Mouse (Mus musculus) kidney, embryonic 14.5 days (tissue): Measurements from ENCODE around the gene Rptor. TPM values are rescaled to one million over a fixed set of nuclear protein-coding genes. Genes with fewer than 3 reads are reported as not detected.
A peak's percentile ranks its signal among the peaks of the same experiment; 100 is the strongest.

ENCODE experiments used
- ATAC-seq: fragments of 200-750 bp; cut with Nextera tagmentation; 2 replicates; pipeline ENCODE4 v1.8.0; 2017; ENCODE audit warnings: moderate number of reproducible peaks, mild to moderate bottlenecking, moderate TSS enrichment, moderate library complexity; ENCODE audit not compliant: low FRiP score, low TSS enrichment
- H3K27ac ChIP-seq: fragments of 300-500 bp; sonication (generic); 2 replicates; pipeline ENCODE4 v1.5.1; 2014; ENCODE audit warnings: low read depth, mild to moderate bottlenecking, low read length, moderate library complexity, mixed read lengths
- H3K27me3 ChIP-seq: fragments of 300-500 bp; sonication (generic); 2 replicates; pipeline ENCODE4 v1.6.1; 2014; ENCODE audit warnings: mild to moderate bottlenecking, low read length; ENCODE audit not compliant: control insufficient read depth, insufficient read depth
- H3K36me3 ChIP-seq: fragments of 300-500 bp; sonication (generic); 2 replicates; pipeline ENCODE4 v1.6.1; 2014; ENCODE audit warnings: low read length, mixed read lengths; ENCODE audit not compliant: control insufficient read depth, insufficient read depth
- H3K4me1 ChIP-seq: fragments of 300-500 bp; sonication (generic); 2 replicates; pipeline ENCODE4 v1.6.1; 2014; ENCODE audit warnings: low read length, mixed read lengths; ENCODE audit not compliant: control insufficient read depth, insufficient read depth
- H3K4me2 ChIP-seq: fragments of 300-500 bp; sonication (generic); replicated peaks from 2 replicates; pipeline ENCODE4 v1.6.1; 2014; ENCODE audit warnings: low read depth, mild to moderate bottlenecking, low read length
- H3K4me3 ChIP-seq: fragments of 300-500 bp; sonication (generic); 2 replicates; pipeline ENCODE4 v1.5.1; 2014; ENCODE audit warnings: mild to moderate bottlenecking, low read length
- H3K9ac ChIP-seq: fragments of 300-500 bp; sonication (generic); 2 replicates; pipeline ENCODE4 v1.6.1; 2014; ENCODE audit warnings: low read depth, mild to moderate bottlenecking, low read length, moderate library complexity
- H3K9me3 ChIP-seq: fragments of 300-500 bp; sonication (generic); 2 replicates; pipeline ENCODE4 v1.6.1; 2016; ENCODE audit warnings: low read length; ENCODE audit not compliant: control insufficient read depth
- WGBS: fragments of 180-500 bp; shearing (Covaris S2); extraction: QIAGEN DNeasy Blood & Tissue Kit; methylation state at CpG from one replicate; pipeline ENCODE4 v1.1.7; 2014; 5-methylcytosine and 5-hydroxymethylcytosine counted together
- polyA plus RNA-seq: library from polyadenylated mRNA; unstranded; fragments of >200 nt; fragmentation: Nextera tagmentation; extraction: Ambion mirVana; gene quantifications from 2 replicates; pipeline ENCODE4 v1.2.1, GENCODE M21; 2014

The Rptor gene
- polyA plus RNA-seq, 1 experiment from 2014 or later, result 15.7 TPM

DNA sequence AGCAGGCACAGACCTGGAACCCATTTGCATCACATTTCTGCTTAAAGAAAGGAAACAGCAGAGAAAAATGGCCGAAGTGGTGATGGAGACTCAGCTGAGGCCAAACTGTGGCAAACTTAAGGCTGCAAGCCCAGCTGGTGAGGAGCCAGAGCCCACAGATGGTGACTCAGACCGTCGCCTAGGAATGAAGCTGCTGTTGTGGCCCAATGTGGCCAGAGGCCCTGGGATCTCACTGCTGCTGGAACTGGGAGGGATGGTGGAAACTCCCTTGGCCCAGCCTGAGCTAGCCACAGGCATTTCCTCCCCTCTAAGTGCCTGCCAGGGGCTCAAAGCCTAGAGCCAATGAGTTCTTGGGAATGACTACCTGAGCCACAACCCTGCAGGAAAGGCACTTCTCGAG is 330.4 kb downstream of the Rptor start:
- no peak overlapping the region for H3K9ac ChIP-seq
- peaks cover 14% of the 10 kb centered on the region for H3K4me1 ChIP-seq
- no peaks in the 10 kb centered on the region for H3K9me3 ChIP-seq
- 68% methylated on average over 4 of the region's 4 CpGs for WGBS
- no peaks in the 10 kb centered on the region; the same call in 1 of the 2 replicates for H3K36me3 ChIP-seq
- no peak for ATAC-seq
- H3K27ac ChIP-seq, result no peak overlapping the region
- H3K27me3 ChIP-seq, result no peaks in the 10 kb centered on the region
- H3K4me3 ChIP-seq, result no peak overlapping the region
- no peak overlapping the region for H3K4me2 ChIP-seq

GRCm38 (mm10) chr11:119933819-119934583 is 331.3 kb downstream of the Rptor start:
- H3K4me3 ChIP-seq, result no peak overlapping the region
- H3K27me3 ChIP-seq, result no peaks in the 10 kb centered on the region
- H3K36me3 ChIP-seq, result no peaks in the 10 kb centered on the region; the same call in 1 of the 2 replicates
- no peak overlapping the region for H3K27ac ChIP-seq
- no peak for ATAC-seq
- 74% methylated on average over 8 of the region's 8 CpGs for WGBS
- no peak overlapping the region for H3K4me2 ChIP-seq
- no peak overlapping the region for H3K9ac ChIP-seq
- H3K9me3 ChIP-seq, result no peaks in the 10 kb centered on the region
- H3K4me1 ChIP-seq, result peaks cover 23% of the 10 kb centered on the region

GRCm38 (mm10) chr11:119934773-119935172 is 332.1 kb downstream of the Rptor start:
- Histone ChIP-seq H3K4me3 (no peak overlapping the region), H3K36me3 (no peaks in the 10 kb centered on the region; the same call in 1 of the 2 replicates), H3K4me1 (peaks cover 31% of the 10 kb centered on the region), H3K27me3 (no peaks in the 10 kb centered on the region), H3K9ac (no peak overlapping the region), H3K4me2 (no peak overlapping the region), H3K27ac (no peak overlapping the region), H3K9me3 (no peaks in the 10 kb centered on the region)
- no peak for ATAC-seq
- WGBS, result 82% methylated on average over 8 of the region's 8 CpGs

GRCm38 (mm10) chr11:119935457-119935856 is 332.8 kb downstream of the Rptor start:
- no peak for ATAC-seq
- Histone ChIP-seq H3K4me2 (no peak overlapping the region), H3K9ac (no peak overlapping the region), H3K36me3 (no peaks in the 10 kb centered on the region; the same call in 1 of the 2 replicates), H3K27me3 (no peaks in the 10 kb centered on the region), H3K4me3 (no peak overlapping the region), H3K4me1 (peaks cover 38% of the 10 kb centered on the region), H3K9me3 (no peaks in the 10 kb centered on the region), H3K27ac (no peak overlapping the region)
- WGBS, result 31% methylated on average over 6 of the region's 6 CpGs

DNA sequence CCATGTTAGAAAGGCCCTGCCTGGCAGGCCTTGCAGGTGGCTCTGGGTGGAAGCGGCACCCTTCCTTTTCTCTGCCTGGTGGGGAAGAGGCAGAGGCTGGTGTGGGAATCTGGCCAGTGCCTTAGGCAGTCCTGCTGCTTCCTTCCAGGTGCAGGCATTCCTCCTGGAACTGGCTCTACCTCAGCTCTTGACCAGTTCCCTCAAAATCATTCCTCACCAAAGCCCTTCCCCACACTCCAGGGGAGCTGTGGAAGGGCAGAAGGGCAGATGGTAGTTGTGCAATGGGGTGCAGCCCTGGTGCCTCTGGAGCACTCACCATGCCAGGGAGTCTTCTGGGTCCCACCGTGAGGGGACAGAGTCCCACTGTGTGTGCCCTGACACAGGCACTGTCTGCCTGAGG is 333.8 kb downstream of the Rptor start:
- peaks cover 47% of the 10 kb centered on the region for H3K4me1 ChIP-seq

GRCm38 (mm10) chr11:119937216-119937615 is 334.5 kb downstream of the Rptor start:
- Histone ChIP-seq H3K4me3 (no peak overlapping the region), H3K4me2 (no peak overlapping the region), H3K27ac (no peak overlapping the region), H3K9ac (no peak overlapping the region), H3K36me3 (no peaks in the 10 kb centered on the region; the same call in 1 of the 2 replicates), H3K27me3 (no peaks in the 10 kb centered on the region), H3K9me3 (no peaks in the 10 kb centered on the region), H3K4me1 (peaks cover 52% of the 10 kb centered on the region)
- ATAC-seq, result no peak
- 63% methylated on average over 12 of the region's 12 CpGs for WGBS

More for the DNA sequence above, 333.8 kb downstream of the Rptor start:
- Histone ChIP-seq H3K9ac (no peak overlapping the region), H3K9me3 (no peaks in the 10 kb centered on the region), H3K4me2 (no peak overlapping the region), H3K27me3 (no peaks in the 10 kb centered on the region), H3K27ac (no peak overlapping the region), H3K36me3 (no peaks in the 10 kb centered on the region; the same call in 1 of the 2 replicates), H3K4me3 (no peak overlapping the region)
- 88% methylated on average over 2 of the region's 2 CpGs for WGBS
- no peak for ATAC-seq

DNA sequence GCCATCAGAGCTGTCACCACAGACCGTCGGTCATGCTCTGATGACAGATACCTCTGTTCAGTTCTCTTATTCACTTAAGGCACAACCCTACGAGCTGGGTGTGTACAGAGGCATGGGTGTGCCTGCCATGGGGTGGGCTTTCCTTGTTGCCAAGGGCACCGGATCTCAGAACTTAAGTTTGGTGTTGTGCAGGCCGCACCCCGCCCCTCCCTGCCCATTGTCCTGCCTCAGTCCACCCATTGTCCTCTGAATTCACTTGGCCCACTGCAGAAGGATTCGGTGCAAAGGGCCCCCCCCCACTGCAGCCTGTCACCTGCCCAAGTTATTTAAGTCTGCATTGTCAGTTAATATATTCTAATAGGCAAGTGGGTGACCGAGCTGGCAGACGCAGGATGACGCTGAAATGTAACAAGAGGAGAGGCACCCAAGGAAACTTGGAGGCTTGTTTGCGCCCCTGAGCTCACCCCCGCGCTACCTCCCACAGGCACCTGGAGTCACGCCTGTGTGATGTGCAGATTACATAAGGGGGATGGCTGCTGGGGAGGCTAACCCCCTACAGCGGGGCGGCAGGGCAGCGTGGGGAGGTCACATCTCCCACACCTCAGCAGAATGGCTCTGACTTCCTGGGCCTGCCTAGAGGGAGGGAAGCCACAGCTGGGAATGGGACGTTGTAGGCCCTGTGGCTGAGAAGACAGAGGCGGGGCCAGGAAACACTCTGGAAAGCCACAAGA is 335.2 kb downstream of the Rptor start:
- Histone ChIP-seq H3K4me2 (no peak overlapping the region), H3K36me3 (no peaks in the 10 kb centered on the region; the same call in 1 of the 2 replicates), H3K27me3 (no peaks in the 10 kb centered on the region), H3K9ac (no peak overlapping the region), H3K4me3 (no peak overlapping the region), H3K4me1 (peaks cover 48% of the 10 kb centered on the region), H3K9me3 (no peaks in the 10 kb centered on the region), H3K27ac (peak overlapping the region; percentile 30; the same call in 1 of the 2 replicates)
- WGBS, result 52% methylated on average over 19 of the region's 19 CpGs
- ATAC-seq, result no peak

GRCm38 (mm10) chr11:119939073-119939710 is 336.5 kb downstream of the Rptor start:
- 49% methylated on average over 8 of the region's 8 CpGs for WGBS
- Histone ChIP-seq H3K4me1 (peaks cover 53% of the 10 kb centered on the region), H3K27ac (peak overlapping the region; percentile 76), H3K27me3 (no peaks in the 10 kb centered on the region), H3K36me3 (no peaks in the 10 kb centered on the region; the same call in 1 of the 2 replicates), H3K9ac (peak overlapping the region; percentile 29), H3K4me3 (no peak overlapping the region), H3K4me2 (no peak overlapping the region), H3K9me3 (no peaks in the 10 kb centered on the region)
- ATAC-seq, result no peak
